Mouse (Mus musculus) gastrocnemius, adult 2 months (tissue): ENCODE measurements around the gene Haus3. TPM values are rescaled to one million over a fixed set of nuclear protein-coding genes. Genes with fewer than 3 reads are reported as not detected.

Source experiments
- DNase-seq: peaks from one replicate; pipeline ENCODE4 v3.0.0; 2022
- H3K27ac ChIP-seq: fragments of 200-600 bp; 2 replicates; pipeline ENCODE4 v1.8.1; 2022; ENCODE audit warnings: mild to moderate bottlenecking
- H3K4me3 ChIP-seq: fragments of 200-600 bp; 2 replicates; pipeline ENCODE4 v1.8.1; 2022; ENCODE audit warnings: mild to moderate bottlenecking, moderate library complexity
- CTCF ChIP-seq: fragments of 200-600 bp; IDR thresholded peaks from 2 replicates; pipeline ENCODE4 v1.8.1; 2022; ENCODE audit warnings: antibody characterized with exemption, mild to moderate bottlenecking, moderate library complexity
- intact Hi-C: fragments of 180-260 bp; cut with DNase I; formaldehyde crosslinking; loops from one replicate; pipeline ENCODE4 v1.15.1; 2025
- total RNA-seq, 2 experiments: library from RNA; stranded (reverse); gene quantifications; 2 replicates each; pipeline ENCODE4 v1.2.3; 2021

Gene Haus3
- total RNA-seq, 2 experiments from 2014 or later = 3.2 to 4.2 TPM

DNA sequence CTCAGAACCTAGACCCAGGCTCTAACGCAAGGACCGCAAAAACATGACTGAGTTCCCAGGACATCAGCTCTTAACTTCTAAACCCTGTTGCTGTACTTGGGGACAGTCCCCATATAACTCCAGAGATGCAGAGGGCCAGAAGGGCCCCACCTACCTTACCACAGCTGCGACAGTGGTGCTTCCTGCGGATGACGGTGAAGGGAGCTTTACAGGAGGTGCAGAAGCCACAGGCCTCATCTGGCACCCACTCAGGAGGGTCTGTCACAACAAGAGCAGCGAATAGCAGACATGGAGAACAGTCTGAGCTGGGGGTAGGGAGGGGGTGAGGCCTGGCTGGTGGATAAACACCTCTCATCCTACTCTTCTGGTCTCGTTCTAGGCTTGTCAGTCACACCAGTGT is 27.1 kb upstream of the Haus3 start:
- DNase-seq = no peak
- Histone ChIP-seq H3K4me3 (no peak overlapping the region), H3K27ac (no peak overlapping the region)
- intact Hi-C loops = no loop called here
- TF ChIP-seq CTCF = no peak

DNA sequence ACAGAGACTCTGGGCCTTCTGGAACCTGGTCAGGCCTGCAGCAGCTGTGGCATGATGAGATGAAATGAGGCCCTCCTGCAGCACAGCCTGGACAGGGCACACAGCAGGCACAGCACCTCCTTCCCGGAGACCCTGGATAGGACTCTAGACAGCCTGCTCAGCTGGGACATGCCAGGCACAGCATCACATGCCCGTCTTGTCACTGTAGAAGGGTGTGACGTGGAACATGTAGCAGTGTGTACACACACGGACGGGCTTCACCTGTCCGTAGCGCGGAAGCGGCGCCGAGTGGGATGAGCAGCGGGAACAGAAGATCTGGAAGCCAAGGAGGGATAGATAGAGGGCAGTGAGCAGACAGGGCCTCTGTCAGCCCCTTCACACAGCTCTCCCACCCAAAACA is 26.5 kb upstream of the Haus3 start:
- H3K4me3 ChIP-seq = no peak overlapping the region
- DNase-seq = no peak
- intact Hi-C loops = no loop called here
- H3K27ac ChIP-seq = peak overlapping the region; percentile 79
- TF ChIP-seq CTCF = no peak

DNA sequence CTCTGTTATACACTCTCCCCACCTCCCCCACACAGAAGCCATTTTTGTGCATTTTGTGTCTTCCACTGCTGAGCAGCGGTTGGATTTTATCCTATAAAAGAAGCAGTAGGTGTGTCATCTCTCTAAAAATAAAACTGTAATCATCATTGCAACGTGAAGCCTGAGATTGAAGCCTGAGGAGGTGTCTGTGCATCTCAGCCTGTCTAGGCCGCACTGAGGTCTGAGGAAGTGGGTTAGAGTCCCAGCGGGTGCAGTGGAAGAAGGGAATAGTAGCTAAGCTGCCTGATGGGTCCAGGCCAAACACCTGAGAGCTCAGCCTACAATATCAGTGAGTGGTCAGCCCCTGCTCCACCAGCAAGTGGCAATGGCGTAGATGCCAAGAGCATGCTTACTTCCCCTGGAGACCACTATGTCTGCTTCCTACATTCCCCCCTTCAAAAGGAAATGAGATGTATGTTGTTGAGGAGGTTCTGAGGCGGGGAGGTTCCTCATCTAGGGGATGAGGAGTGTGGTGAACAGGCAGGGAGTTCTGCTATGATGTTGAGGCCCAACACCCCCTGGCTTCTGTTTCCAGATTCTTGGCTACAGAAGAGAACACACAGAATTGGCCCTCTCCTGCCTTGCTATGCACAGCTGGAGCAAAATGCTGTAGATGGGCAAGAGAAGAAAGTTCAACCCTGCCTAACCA is 25.8 kb upstream of the Haus3 start:
- no peak overlapping the region for H3K4me3 ChIP-seq
- peak overlapping the region; percentile 79 for H3K27ac ChIP-seq
- intact Hi-C loops = no loop called here
- TF ChIP-seq CTCF = no peak
- no peak for DNase-seq

DNA sequence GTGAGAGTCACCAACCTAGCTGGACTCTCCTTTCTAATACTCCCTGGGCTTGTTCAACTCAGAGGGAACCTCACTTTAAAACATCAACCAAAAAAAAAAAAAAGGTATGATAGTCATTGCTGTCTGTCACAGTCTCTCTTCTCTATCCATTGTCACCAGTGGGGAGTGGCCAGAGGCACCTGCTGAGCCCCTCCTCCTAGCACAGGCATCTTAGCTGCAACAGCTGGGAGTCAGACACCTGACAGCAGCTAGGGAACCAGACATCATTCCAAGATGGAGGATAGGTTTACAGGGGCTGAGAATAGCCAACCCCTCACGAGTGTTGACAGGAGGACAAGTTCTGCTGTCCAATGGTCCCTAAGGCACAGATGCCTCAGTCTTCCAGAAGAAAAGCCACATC is 25.1 kb upstream of the Haus3 start:
- peak overlapping the region; percentile 79 for H3K27ac ChIP-seq
- no peak for TF ChIP-seq CTCF
- no peak overlapping the region for H3K4me3 ChIP-seq
- no peak for DNase-seq
- intact Hi-C loops = no loop called here

DNA sequence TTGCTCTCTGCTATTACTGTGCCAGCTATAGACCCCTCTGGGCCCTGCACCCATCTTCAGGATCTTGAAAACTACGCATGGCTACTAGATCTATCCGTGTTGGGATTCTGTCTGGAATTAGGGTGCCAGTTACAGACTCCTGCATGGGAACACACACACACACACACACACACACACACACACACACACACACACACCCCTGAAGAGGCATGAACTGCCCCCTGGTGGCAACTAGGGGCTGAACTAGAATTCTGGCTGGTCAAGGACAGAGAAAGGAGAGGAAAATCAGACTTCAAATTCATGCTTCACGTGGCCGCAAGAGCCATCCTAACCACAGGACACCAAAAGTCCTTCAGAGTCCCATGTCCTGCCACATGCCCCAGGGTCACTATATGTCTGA is 22.5 kb upstream of the Haus3 start:
- intact Hi-C loops = no loop called here

DNA sequence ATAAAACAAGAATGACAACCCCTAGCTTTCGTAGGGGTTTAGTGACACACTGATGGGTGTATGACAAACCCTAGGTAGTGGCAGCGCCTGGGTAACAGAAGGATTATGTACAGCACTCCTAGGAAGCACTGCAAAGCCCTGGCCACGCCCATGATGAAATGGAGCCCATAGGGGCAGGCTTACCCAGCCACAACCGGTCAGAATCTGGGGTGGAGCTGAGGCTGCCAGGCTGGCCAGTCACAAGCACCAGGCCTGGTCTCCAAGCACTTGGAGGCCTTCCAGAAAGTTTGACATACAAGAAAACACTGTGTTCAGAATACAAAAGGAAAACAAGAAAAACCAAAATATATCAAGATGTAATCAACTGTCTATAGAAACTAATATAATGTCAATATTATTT is 21.7 kb upstream of the Haus3 start:
- peak overlapping the region; percentile 12; the same call in 1 of the 2 replicates for H3K27ac ChIP-seq
- intact Hi-C loops = no loop called here
- TF ChIP-seq CTCF = no peak

More for the DNA sequence above, 22.5 kb upstream of the Haus3 start:
- H3K4me3 ChIP-seq = no peak overlapping the region
- peak overlapping the region; percentile 12; the same call in 1 of the 2 replicates for H3K27ac ChIP-seq
- TF ChIP-seq CTCF = peak; percentile 26; the same call in 1 of the 2 replicates
- no peak for DNase-seq

DNA sequence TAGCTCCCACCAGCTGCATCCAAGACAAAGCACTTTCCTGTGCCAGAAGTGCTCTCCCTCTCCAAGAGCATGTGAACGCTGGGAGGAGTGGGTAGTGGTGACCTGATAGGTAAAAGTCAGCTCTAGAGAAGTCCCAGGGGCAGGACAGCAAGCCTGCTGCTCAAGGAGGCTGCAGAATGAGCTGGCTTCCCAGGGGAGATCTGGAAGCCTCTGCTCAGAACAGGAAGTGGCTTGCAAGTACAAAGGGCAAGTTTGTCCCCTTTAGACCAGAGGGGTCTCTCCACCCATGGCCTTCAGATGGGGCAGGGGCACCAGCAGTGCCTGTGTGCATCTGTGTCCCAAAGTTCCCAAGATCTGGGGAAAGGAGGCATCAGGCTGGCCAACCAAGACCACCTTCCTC is 20.2 kb upstream of the Haus3 start:
- intact Hi-C loops = loop anchor here (2.0 kb wide), 1 partner anchor 21 kb away; the partner anchor contains the start of genes Haus3 and Poln
- Histone ChIP-seq H3K27ac (peak overlapping the region; percentile 96; the same call in 1 of the 2 replicates), H3K4me3 (no peak overlapping the region)
- no peak for TF ChIP-seq CTCF
- no peak for DNase-seq

More for the DNA sequence above, 21.7 kb upstream of the Haus3 start:
- no peak overlapping the region for H3K4me3 ChIP-seq
- peak; percentile 59 for DNase-seq

DNA sequence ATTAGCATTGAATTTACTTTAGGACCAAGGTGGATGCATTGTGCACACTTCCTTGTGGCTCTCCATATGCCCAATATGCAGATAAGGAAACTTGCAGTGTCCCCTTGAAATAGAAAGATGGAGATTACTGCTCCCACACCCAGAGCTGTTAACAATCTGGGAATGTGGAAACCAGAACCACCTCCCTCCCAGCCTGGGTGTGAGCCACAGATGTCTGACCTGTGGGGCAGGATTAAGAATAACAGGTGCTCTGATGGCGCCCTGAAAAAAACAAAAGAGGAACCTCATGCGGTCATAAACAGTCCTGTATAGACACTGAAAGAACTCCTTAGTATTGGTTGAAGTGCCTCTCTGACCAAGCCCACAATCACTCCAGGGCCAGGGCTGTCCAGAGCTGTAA is 19.5 kb upstream of the Haus3 start:
- Histone ChIP-seq H3K27ac (peak overlapping the region; percentile 96), H3K4me3 (peak overlapping the region; percentile 83)
- intact Hi-C loops = loop anchor here (2.0 kb wide), 1 partner anchor 20 kb away; the partner anchor contains the start of genes Haus3 and Poln

DNA sequence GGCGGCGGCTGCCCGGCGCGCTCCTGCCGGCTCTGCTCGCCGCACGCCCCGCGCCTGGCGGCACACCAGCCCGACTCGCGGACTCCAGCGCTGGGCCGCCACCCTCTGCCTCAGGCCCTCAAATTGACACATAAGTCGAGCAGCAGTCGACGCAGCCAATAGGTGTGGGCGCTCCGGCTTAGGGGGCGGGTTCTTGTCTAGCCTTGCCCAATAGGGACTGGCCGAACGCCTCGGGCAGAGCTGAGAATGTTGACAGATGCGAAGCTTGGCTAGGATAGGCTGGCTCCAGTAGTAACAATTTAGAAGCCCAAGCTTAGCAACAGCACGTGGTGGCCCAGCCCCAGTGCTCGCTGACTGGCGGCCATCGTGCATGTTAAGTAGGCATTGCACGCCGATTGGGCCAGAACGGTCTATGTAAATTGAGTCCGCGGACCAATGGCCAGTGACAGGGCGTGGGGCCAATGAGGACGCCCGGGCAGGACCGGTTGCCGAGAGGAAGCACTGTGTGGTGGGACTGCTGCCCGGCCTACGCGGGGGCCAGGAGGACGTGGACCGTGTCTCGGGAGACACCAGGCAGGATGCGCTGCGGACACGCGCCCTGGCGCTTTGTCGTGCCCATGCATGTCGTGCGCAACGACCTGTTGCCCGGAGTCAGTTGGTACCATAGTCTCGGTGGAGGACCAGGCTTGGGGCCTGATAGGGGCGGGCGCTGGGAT is 18.4 kb upstream of the Haus3 start, which contains the start of gene Mxd4:
TSS of gene Mxd4 (minus strand) at position 120 of the 716 bp plus-strand sequence.
- H3K4me3 ChIP-seq = peak within 1 kb of the TSS; percentile 83
- H3K27ac ChIP-seq = peak within 1 kb of the TSS; percentile 98
- intact Hi-C loops = loop anchor here (2.0 kb wide), 1 partner anchor 19 kb away; the partner anchor contains the start of genes Haus3 and Poln
- TF ChIP-seq CTCF = no peak
- DNase-seq = peak; percentile 100

More for the DNA sequence above, 19.5 kb upstream of the Haus3 start:
- no peak for TF ChIP-seq CTCF
- DNase-seq = no peak

DNA sequence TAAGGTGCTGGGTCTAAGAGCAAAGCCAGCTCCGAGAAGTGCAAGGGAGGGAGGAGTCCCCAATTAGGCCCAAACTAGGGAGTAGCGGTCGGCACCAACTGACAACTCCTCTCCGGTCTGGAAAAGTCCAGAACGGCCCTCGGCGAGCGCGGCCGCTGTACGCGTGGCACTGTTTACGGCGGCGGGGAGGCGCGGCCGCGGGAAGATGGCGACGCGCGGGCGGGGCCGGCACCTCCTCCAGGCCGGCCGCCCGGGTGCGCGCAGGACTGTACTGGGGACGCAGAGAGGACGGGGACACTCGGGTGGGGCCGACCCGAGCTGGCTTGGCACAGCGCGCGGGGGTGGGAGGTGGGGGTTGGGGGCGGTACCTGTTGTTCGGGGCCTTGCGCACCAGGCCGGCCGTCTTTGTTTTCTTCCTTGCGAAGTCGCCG is 17.6 kb upstream of the Haus3 start:
- peak overlapping the region; percentile 83 for H3K4me3 ChIP-seq
- DNase-seq = peak; percentile 84
- peak overlapping the region; percentile 98 for H3K27ac ChIP-seq
- intact Hi-C loops = no loop called here
- TF ChIP-seq CTCF = no peak

DNA sequence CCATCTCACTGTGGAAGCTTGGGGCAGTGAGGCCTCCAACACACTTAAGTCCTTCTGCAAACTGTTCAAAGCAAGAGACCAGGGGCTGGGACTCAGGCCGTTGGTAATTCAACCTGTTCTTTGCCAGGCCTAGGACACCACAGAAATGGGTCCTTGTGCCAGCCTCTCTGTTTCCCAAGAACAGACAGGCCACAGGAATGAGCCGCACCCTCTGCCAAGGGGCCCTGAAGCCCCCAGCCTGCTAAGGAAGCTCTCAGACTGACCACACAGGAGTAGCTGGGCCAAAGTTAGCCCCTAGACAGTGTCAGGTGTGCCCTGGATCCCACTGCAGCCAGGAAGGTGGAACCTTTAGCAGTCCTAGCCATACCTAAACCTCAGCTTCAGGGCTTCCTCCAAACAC is 17.1 kb upstream of the Haus3 start:
- Histone ChIP-seq H3K27ac (peak overlapping the region; percentile 98), H3K4me3 (peak overlapping the region; percentile 83)
- DNase-seq = no peak
- intact Hi-C loops = no loop called here
- no peak for TF ChIP-seq CTCF

DNA sequence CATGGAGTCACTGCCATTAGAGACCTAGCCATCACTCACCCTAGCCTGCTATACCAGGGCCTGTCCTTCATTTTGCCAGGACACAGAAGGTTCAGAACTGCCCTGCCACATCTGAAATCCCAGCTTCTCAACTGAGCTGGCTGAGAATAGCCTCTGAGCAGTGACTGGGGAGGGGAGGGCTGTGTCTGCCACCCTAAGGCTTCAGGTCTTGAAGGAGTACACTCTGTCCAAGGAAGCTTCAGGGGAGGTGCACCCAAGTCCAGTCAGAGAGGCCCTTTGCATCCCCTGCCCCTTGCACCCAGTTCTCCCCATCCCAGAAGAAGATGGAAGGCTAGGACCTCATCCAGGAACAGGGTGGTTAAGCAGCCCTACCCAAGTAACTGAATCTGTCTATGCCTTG is 16.5 kb upstream of the Haus3 start:
- intact Hi-C loops = no loop called here
- Histone ChIP-seq H3K27ac (peak overlapping the region; percentile 98), H3K4me3 (peak overlapping the region; percentile 83)
- no peak for TF ChIP-seq CTCF
- DNase-seq = no peak

DNA sequence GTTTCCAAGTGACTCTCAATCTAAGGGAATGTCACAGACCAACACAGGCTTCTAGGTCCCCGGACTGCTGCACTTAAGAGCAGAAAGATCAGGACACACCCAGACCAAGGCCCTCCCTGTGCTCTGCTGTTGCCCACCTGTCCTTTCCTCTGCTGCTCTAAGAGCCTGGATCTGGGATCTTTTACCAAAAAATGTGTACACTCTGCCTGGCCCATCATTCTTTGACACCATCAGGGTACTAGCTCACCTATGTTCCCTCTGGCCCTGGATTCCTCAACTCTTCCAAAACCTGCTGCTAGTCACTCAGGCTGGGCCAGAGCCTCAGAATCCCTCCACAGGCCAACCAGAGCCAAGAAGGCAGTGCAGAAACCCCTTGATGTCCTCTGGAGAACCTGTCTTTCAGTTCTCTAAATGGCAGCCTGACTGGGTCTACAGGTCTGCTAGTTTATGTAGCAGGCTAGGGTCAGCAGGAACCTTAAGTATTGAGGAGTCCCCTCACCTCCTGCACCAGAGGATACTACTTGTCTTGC is 15.8 kb upstream of the Haus3 start:
- intact Hi-C loops = no loop called here
- no peak for TF ChIP-seq CTCF
- no peak for DNase-seq
- Histone ChIP-seq H3K4me3 (peak overlapping the region; percentile 83), H3K27ac (peak overlapping the region; percentile 98)
